Mouse (Mus musculus): ENCODE data around the gene Adora2b. TPM values are rescaled to one million over a fixed set of nuclear protein-coding genes. Genes with fewer than 3 reads are reported as not detected.
"Not testable (repeated sequence)": the region's sequence is repeated elsewhere in the genome, so short reads cannot be mapped to it uniquely, and the experiment has no call there.

Gene Adora2b
- polyA plus RNA-seq, 1 experiment = 17.3 TPM

GRCm38 (mm10) chr11:62278027-62278426 is 29.2 kb downstream of the Adora2b start:
- Histone ChIP-seq H3K4me1 (ENCODE audit: control insufficient read depth, insufficient read depth, low read length) (0 out of 2 replicates have a peak, but pooled peaks cover 2% of the 10 kb centered on the region), H3K4me3 (replicated peaks; ENCODE audit: extremely low read depth, low read depth, low read length) (no peak overlapping the region)
- DNase-seq = peak; percentile 70
- 8% methylated on average over 5 of the region's 5 CpGs for WGBS
- TF ChIP-seq CTCF (IDR thresholded peaks at IDR 0.05; ENCODE audit: insufficient read depth, low read length) (peak; percentile 72), POLR2A (IDR thresholded peaks at IDR 0.05; ENCODE audit: borderline replicate concordance, extremely low read depth, low read depth, low read length) (no peak)

- Histone ChIP-seq H3K4me1 (ENCODE audit: control insufficient read depth, insufficient read depth, low read length) (0 out of 2 replicates have a peak, but pooled peaks cover 2% of the 10 kb centered on the region), H3K4me3 (replicated peaks; ENCODE audit: extremely low read depth, low read depth, low read length) (peak within 1 kb of the TSS; percentile 76)
- under 1% methylated on average over 67 of the region's 68 CpGs for WGBS
- TF ChIP-seq POLR2A (IDR thresholded peaks at IDR 0.05; ENCODE audit: borderline replicate concordance, extremely low read depth, low read depth, low read length) (peak; percentile 83; the same call in 1 of the 2 replicates), CTCF (IDR thresholded peaks at IDR 0.05; ENCODE audit: insufficient read depth, low read length) (peak; percentile 43)
- peak; percentile 90 for DNase-seq
These were observed 32.2 kb downstream of the Adora2b start, which contains the start of the genes Zswim7 and Ttc19 for GRCm38 (mm10) chr11:62280675-62281600. TSS of gene Zswim7 (minus strand) at chr11:62281375. TSS of gene Ttc19 (plus strand) at chr11:62281473.

DNA sequence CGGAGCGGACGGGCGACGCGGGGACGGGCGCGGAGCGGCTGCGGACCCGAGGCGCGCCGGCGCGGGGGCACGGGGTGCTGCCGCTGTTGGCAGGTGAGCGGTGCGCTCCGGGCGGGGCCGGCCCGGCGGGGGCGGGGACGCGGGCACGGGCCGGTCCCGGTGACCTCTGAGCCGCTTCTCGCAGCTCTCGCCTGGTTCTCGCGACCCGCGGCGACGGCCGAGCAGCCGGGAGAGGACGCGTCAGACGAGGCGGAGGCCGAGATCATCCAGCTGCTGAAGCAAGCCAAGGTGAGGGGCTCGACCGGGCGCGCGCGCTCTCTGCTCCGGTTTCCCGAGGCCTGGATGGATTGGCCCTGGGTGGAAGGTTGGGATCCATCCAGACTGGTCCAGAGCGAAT is 32.8 kb downstream of the Adora2b start:
- 0 out of 2 replicates have a peak, but pooled peaks cover 2% of the 10 kb centered on the region for H3K4me1 ChIP-seq (ENCODE audit: control insufficient read depth, insufficient read depth, low read length)
- WGBS = under 1% methylated on average over 57 of the region's 57 CpGs
- peak overlapping the region; percentile 76 for H3K4me3 ChIP-seq (replicated peaks; ENCODE audit: extremely low read depth, low read depth, low read length)
- TF ChIP-seq POLR2A (IDR thresholded peaks at IDR 0.05; ENCODE audit: borderline replicate concordance, extremely low read depth, low read depth, low read length) = no peak
- TF ChIP-seq CTCF (IDR thresholded peaks at IDR 0.05; ENCODE audit: insufficient read depth, low read length) = no peak
- no peak for DNase-seq

DNA sequence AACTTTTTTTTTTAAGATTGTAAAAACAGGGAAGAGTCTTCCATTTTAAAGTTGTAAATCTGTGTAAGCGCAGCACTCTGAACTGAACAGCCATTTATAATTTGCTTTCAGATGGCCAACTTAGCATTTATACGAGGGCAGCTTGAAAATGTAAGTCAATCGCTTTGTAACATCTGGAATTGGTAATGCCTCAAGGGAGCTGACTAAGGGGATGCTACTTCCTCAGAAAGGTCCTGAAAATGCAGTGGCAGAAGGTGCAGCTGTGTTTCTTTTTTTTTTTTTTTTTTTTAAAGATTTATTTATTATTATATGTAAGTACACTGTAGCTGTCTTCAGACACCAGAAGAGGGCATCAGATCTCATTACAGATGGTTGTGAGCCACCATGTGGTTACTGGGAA is 35.2 kb downstream of the Adora2b start:
- not testable (repeated sequence) for H3K4me3 ChIP-seq (replicated peaks; ENCODE audit: extremely low read depth, low read depth, low read length); H3K4me1 ChIP-seq (ENCODE audit: control insufficient read depth, insufficient read depth, low read length); DNase-seq
- 94% methylated on average over 3 of the region's 3 CpGs for WGBS

GRCm38 (mm10) chr11:62285020-62285419 is 36.2 kb downstream of the Adora2b start:
- Histone ChIP-seq H3K4me1 (ENCODE audit: control insufficient read depth, insufficient read depth, low read length) (0 out of 2 replicates have a peak, but pooled peaks cover 2% of the 10 kb centered on the region), H3K4me3 (replicated peaks; ENCODE audit: extremely low read depth, low read depth, low read length) (no peak overlapping the region)
- TF ChIP-seq POLR2A (IDR thresholded peaks at IDR 0.05; ENCODE audit: borderline replicate concordance, extremely low read depth, low read depth, low read length) = no peak
- no peak for TF ChIP-seq CTCF (IDR thresholded peaks at IDR 0.05; ENCODE audit: insufficient read depth, low read length)
- 89% methylated on average over 8 of the region's 8 CpGs for WGBS
- DNase-seq = no peak

- DNase-seq = no peak
- 100% methylated on average over 1 of the region's 1 CpGs for WGBS
- TF ChIP-seq POLR2A (IDR thresholded peaks at IDR 0.05; ENCODE audit: borderline replicate concordance, extremely low read depth, low read depth, low read length) = no peak
- no peak for TF ChIP-seq CTCF (IDR thresholded peaks at IDR 0.05; ENCODE audit: insufficient read depth, low read length)
- H3K4me1 ChIP-seq (ENCODE audit: control insufficient read depth, insufficient read depth, low read length) = no peaks in the 10 kb centered on the region
- no peak overlapping the region for H3K4me3 ChIP-seq (replicated peaks; ENCODE audit: extremely low read depth, low read depth, low read length)
These were observed 38.9 kb downstream of the Adora2b start for GRCm38 (mm10) chr11:62287700-62288099.

GRCm38 (mm10) chr11:62294121-62294520 is 45.3 kb downstream of the Adora2b start:
- WGBS = 85% methylated on average over 2 of the region's 2 CpGs

GRCm38 (mm10) chr11:62298883-62299282 is 50.1 kb downstream of the Adora2b start:
- no peak for DNase-seq
- 88% methylated on average over 6 of the region's 6 CpGs for WGBS
- no peak overlapping the region for H3K4me3 ChIP-seq (replicated peaks; ENCODE audit: extremely low read depth, low read depth, low read length)
- TF ChIP-seq POLR2A (IDR thresholded peaks at IDR 0.05; ENCODE audit: borderline replicate concordance, extremely low read depth, low read depth, low read length) (no peak), CTCF (IDR thresholded peaks at IDR 0.05; ENCODE audit: insufficient read depth, low read length) (no peak)
- H3K4me1 ChIP-seq (ENCODE audit: control insufficient read depth, insufficient read depth, low read length) = no peaks in the 10 kb centered on the region

More at GRCm38 (mm10) chr11:62294121-62294520, 45.3 kb downstream of the Adora2b start:
- no peaks in the 10 kb centered on the region for H3K4me1 ChIP-seq (ENCODE audit: control insufficient read depth, insufficient read depth, low read length)
- no peak for DNase-seq
- no peak for TF ChIP-seq POLR2A (IDR thresholded peaks at IDR 0.05; ENCODE audit: borderline replicate concordance, extremely low read depth, low read depth, low read length)
- TF ChIP-seq CTCF (IDR thresholded peaks at IDR 0.05; ENCODE audit: insufficient read depth, low read length) = no peak
- H3K4me3 ChIP-seq (replicated peaks; ENCODE audit: extremely low read depth, low read depth, low read length) = no peak overlapping the region

DNA sequence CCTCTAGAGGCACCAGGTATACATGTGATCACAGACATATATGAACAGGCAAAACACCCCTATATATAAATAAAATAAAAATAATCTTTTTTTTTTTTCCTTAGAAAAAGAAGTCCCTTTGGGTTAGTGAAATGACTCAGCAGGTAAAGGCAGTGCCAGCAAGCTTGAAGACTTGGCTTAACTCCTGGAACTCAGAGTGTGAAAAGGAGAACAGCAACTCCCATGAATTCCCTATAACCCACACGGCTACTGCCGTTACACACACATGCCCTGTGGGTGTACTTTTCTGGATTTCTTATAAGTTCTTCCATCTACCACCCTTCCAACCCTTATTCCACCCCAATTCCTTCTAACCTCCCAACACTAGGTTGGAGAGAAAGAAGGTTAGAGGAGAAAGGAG is 57.1 kb downstream of the Adora2b start:
- TF ChIP-seq POLR2A (IDR thresholded peaks at IDR 0.05; ENCODE audit: borderline replicate concordance, extremely low read depth, low read depth, low read length) (no peak), CTCF (IDR thresholded peaks at IDR 0.05; ENCODE audit: insufficient read depth, low read length) (no peak)
- Histone ChIP-seq H3K4me1 (ENCODE audit: control insufficient read depth, insufficient read depth, low read length) (no peaks in the 10 kb centered on the region), H3K4me3 (replicated peaks; ENCODE audit: extremely low read depth, low read depth, low read length) (no peak overlapping the region)
- no peak for DNase-seq
- WGBS = 71% methylated on average over 2 of the region's 2 CpGs

DNA sequence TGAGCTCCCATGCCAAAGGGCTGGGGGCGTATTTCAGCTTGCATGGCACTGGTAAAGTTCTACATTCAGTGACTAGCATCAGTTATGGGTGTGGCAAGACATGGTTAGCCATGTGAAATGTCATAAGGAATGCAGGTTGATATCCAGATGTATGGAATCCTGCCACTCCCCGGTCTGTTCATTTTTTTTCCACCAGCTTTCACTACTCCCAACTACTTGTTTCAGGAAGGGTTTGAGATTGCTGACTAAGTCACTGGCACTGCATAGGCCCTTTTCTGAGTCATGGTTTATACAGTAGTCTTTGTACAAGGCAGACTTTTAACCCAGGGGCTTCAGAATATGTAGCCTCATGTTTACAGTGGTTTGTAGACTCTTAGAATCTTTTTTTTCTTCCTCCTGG is 60.5 kb downstream of the Adora2b start:
- Histone ChIP-seq H3K4me1 (ENCODE audit: control insufficient read depth, insufficient read depth, low read length) (no peaks in the 10 kb centered on the region), H3K4me3 (replicated peaks; ENCODE audit: extremely low read depth, low read depth, low read length) (no peak overlapping the region)
- 88% methylated on average over 2 of the region's 2 CpGs for WGBS
- no peak for DNase-seq
- TF ChIP-seq POLR2A (IDR thresholded peaks at IDR 0.05; ENCODE audit: borderline replicate concordance, extremely low read depth, low read depth, low read length) = no peak
- no peak for TF ChIP-seq CTCF (IDR thresholded peaks at IDR 0.05; ENCODE audit: insufficient read depth, low read length)

All from lung, adult 2 months (tissue).